16 mouse cellular contexts compared by ENCODE assay signal in the genomic region with DNA sequence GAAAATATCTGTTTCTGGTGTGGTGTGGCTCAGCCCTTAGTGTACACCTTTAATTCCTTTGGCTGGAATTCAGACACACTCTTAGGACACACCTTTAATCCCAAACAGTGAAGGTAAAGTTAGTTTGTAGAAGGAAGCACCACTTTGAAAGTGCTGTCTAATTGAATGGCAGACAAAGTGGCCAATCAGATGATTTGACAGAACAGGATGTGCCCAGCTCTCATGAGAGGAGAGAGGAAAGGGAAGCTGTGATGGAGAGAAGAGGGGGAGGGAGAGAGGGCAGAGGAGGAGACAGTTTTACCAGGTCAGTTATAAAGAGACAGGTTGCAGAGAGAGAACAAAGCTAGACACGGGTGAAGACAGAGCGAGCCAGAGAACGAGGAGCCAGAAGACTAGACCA. TPM values are rescaled to one million over a fixed set of nuclear protein-coding genes. Genes with fewer than 3 reads are reported as not detected.
DNase-seq lines count a peak whose midpoint lies in the region; ATAC-seq and TF ChIP-seq lines count a peak whose summit lies in the region.
"Had no signal": no experiment of that assay in that cellular context is flagged by ENCODE, and none has a peak within 500 bp of the region (broad histone marks: within the 10 kb centered on the region; RNA-seq: fewer than 3 reads in every experiment).

No protein-coding gene starts in this region.

- H3K4me1 ChIP-seq in thymus, adult 2 months (replicated peaks; ENCODE audit: control insufficient read depth, insufficient read depth, low read length): no peaks in the 10 kb centered on the region
- H3K4me1 ChIP-seq: embryonic facial prominence, embryonic 12.5 days; limb, embryonic 12.5 days had no signal

- peak; percentile 50 for ATAC-seq in granulocyte monocyte progenitor cell, adult 5-6 weeks (replicated peaks; ENCODE audit: poor library complexity, severe bottlenecking)
- ATAC-seq: midbrain, embryonic 13.5 days had no signal

- no peak for TF ChIP-seq POLR2A in thymus, adult 2 months (IDR thresholded peaks at IDR 0.05; ENCODE audit: control insufficient read depth, extremely low read depth, insufficient read depth, low read length, poor library complexity)

- H3K27ac ChIP-seq in thymus, adult 2 months (ENCODE audit: control insufficient read depth, insufficient read depth, low read length): no peak overlapping the region
- H3K27ac ChIP-seq: embryonic facial prominence, embryonic 12.5 days; forebrain, embryonic 10.5 days; heart, embryonic 13.5 days; hindbrain, embryonic 12.5 days; limb, embryonic 12.5 days; midbrain, embryonic 13.5 days had no signal

- no peak for TF ChIP-seq CTCF in thymus, adult 2 months (IDR thresholded peaks at IDR 0.05; ENCODE audit: borderline replicate concordance, control insufficient read depth, extremely low read depth, insufficient read depth, low read length, poor library complexity)

- intact Hi-C loops in left cerebral cortex, postnatal 14 days (cut with DNase I): no loop called here

- 88% methylated on average over 3 of the region's 3 CpGs for WGBS in thymus, adult 2 months

- H3K27me3 ChIP-seq in thymus, adult 2 months (ENCODE audit: control insufficient read depth, insufficient read depth, low read length): no peaks in the 10 kb centered on the region
- H3K27me3 ChIP-seq: embryonic facial prominence, embryonic 12.5 days; heart, embryonic 13.5 days; hindbrain, embryonic 12.5 days; limb, embryonic 12.5 days; midbrain, embryonic 13.5 days had no signal

- peak; percentile 64 for DNase-seq in kidney, adult 9 months
- DNase-seq in kidney, adult 18-20 months: no peak
- peak; percentile 24 for DNase-seq in thymus, postnatal 25 days
- DNase-seq in thymus, adult 2 months: no peak
- DNase-seq in frontal cortex, postnatal 10 days (ENCODE audit: low spot score in 2 of 2): no peak
- DNase-seq in left cerebral cortex, postnatal 14 days (ENCODE audit: low spot score in 2 of 2): no peak
- DNase-seq: cerebellum, postnatal 10 days; kidney, adult 11 months; thymus, postnatal 4 days had no signal

- H3K4me3 ChIP-seq in thymus, adult 2 months (ENCODE audit: control insufficient read depth, insufficient read depth, low read length): no peak overlapping the region
- H3K4me3 ChIP-seq: embryonic facial prominence, embryonic 12.5 days; forebrain, embryonic 10.5 days; heart, embryonic 13.5 days; hindbrain, embryonic 12.5 days; limb, embryonic 12.5 days; midbrain, embryonic 13.5 days had no signal

- no peaks in the 10 kb centered on the region; the same call in 1 of the 2 replicates for H3K36me3 ChIP-seq in thymus, adult 2 months (ENCODE audit: control insufficient read depth, insufficient read depth, low read length)

RNA-seq across cellular contexts. Expression of a gene that starts 13.5 kb away (rescaled TPM):
- polyA plus RNA-seq in thymus, adult 2 months (2012; rRNA removed): 48.9 and 52.2 TPM in 2 replicates
- 178 and 188 TPM in 2 replicates for total RNA-seq in granulocyte monocyte progenitor cell, adult 5-6 weeks (2014; fragmentation: Nextera tagmentation)
- total RNA-seq in granulocyte monocyte progenitor cell, adult 5-6 weeks (2017): 110 and 117 TPM in 2 replicates
- 100 to 1,000 TPM; 106 TPM for total RNA-seq in left cerebral cortex, postnatal 14 days (2021)

Comparison
In these comparisons a context has a peak if more than half of its experiments do, and no peak if none do; other contexts are left out.
1. DNase-seq: peak in kidney, adult 9 months (single experiment) and thymus, postnatal 25 days (single experiment); none in kidney, adult 18-20 months (single experiment), thymus, adult 2 months (single experiment), frontal cortex, postnatal 10 days (0 of 2) and left cerebral cortex, postnatal 14 days (0 of 2).